Mouse (Mus musculus): ENCODE data around the gene Prpf4.
A peak's percentile ranks its signal among the peaks of the same experiment; 100 is the strongest.

Prpf4 gene

GRCm38 (mm10) chr4:62459081-62459480 lies 50.5 kb downstream of the Prpf4 start:
- Histone ChIP-seq H3K9me3 (ENCODE audit: low read length) (no peaks in the 10 kb centered on the region), H3K4me3 (replicated peaks; ENCODE audit: low read length) (no peak overlapping the region), H3K36me3 (ENCODE audit: insufficient read depth, low read length) (peaks cover 99% of the 10 kb centered on the region), H3K4me1 (replicated peaks; ENCODE audit: low read depth, low read length) (peaks cover 8% of the 10 kb centered on the region), H3K27me3 (ENCODE audit: insufficient read depth, low read length) (no peaks in the 10 kb centered on the region)
- TF ChIP-seq NANOG (IDR thresholded peaks at IDR 0.05; ENCODE audit: borderline replicate concordance, low read length) (no peak), POU5F1 (IDR thresholded peaks at IDR 0.05; ENCODE audit: borderline replicate concordance, low read length) (no peak), CTCF (conservative IDR thresholded peaks at IDR 0.05; ENCODE audit: low read length) (no peak)

- Histone ChIP-seq H3K4me1 (replicated peaks; ENCODE audit: low read depth, low read length) (no peaks in the 10 kb centered on the region), H3K27me3 (ENCODE audit: insufficient read depth, low read length) (no peaks in the 10 kb centered on the region), H3K9me3 (ENCODE audit: low read length) (no peaks in the 10 kb centered on the region), H3K36me3 (ENCODE audit: insufficient read depth, low read length) (peaks cover 88% of the 10 kb centered on the region), H3K4me3 (replicated peaks; ENCODE audit: low read length) (no peak overlapping the region)
- TF ChIP-seq POU5F1 (IDR thresholded peaks at IDR 0.05; ENCODE audit: borderline replicate concordance, low read length): no peak
- no peak for TF ChIP-seq CTCF (conservative IDR thresholded peaks at IDR 0.05; ENCODE audit: low read length)
- no peak for TF ChIP-seq NANOG (IDR thresholded peaks at IDR 0.05; ENCODE audit: borderline replicate concordance, low read length)
These were observed 51.8 kb downstream of the Prpf4 start for GRCm38 (mm10) chr4:62460348-62460747.

DNA sequence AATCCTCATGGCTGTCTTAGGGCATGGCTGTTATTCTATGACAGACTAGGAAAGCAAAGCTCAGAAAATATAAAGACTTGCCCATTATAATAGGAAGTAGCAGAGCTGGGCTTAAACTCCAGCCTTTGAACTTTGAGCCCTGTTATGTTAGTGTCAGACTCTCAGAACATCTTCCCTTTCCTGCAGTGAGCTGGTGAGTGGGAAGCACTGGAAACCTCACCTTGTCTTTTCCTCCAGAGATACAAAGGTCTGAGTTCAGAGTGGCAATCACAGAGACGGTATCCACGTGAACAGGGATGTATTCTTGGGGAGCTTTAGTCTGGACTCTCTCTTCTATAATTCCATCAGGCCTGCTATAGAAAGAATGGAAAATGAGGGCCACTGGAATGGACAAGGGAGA lies 54.5 kb downstream of the Prpf4 start:
- Histone ChIP-seq H3K36me3 (ENCODE audit: insufficient read depth, low read length) (peaks cover 81% of the 10 kb centered on the region), H3K4me1 (replicated peaks; ENCODE audit: low read depth, low read length) (peaks cover 9% of the 10 kb centered on the region)
- TF ChIP-seq NANOG (IDR thresholded peaks at IDR 0.05; ENCODE audit: borderline replicate concordance, low read length) (no peak), CTCF (conservative IDR thresholded peaks at IDR 0.05; ENCODE audit: low read length) (no peak), POU5F1 (IDR thresholded peaks at IDR 0.05; ENCODE audit: borderline replicate concordance, low read length) (no peak)

GRCm38 (mm10) chr4:62468158-62468557 lies 59.6 kb downstream of the Prpf4 start:
- peak; percentile 34 for TF ChIP-seq CTCF (conservative IDR thresholded peaks at IDR 0.05; ENCODE audit: low read length)
- no peak for TF ChIP-seq NANOG (IDR thresholded peaks at IDR 0.05; ENCODE audit: borderline replicate concordance, low read length)
- peaks cover 14% of the 10 kb centered on the region for H3K4me1 ChIP-seq (replicated peaks; ENCODE audit: low read depth, low read length)
- H3K9me3 ChIP-seq (ENCODE audit: low read length): no peaks in the 10 kb centered on the region
- H3K36me3 ChIP-seq (ENCODE audit: insufficient read depth, low read length): peaks cover 37% of the 10 kb centered on the region
- H3K27me3 ChIP-seq (ENCODE audit: insufficient read depth, low read length): no peaks in the 10 kb centered on the region
- no peak overlapping the region for H3K4me3 ChIP-seq (replicated peaks; ENCODE audit: low read length)

More for the DNA sequence above, 54.5 kb downstream of the Prpf4 start:
- Histone ChIP-seq H3K9me3 (ENCODE audit: low read length) (no peaks in the 10 kb centered on the region), H3K4me3 (replicated peaks; ENCODE audit: low read length) (no peak overlapping the region), H3K27me3 (ENCODE audit: insufficient read depth, low read length) (no peaks in the 10 kb centered on the region)

- no peak for TF ChIP-seq POU5F1 (IDR thresholded peaks at IDR 0.05; ENCODE audit: borderline replicate concordance, low read length)
- TF ChIP-seq CTCF (conservative IDR thresholded peaks at IDR 0.05; ENCODE audit: low read length): no peak
- no peak for TF ChIP-seq NANOG (IDR thresholded peaks at IDR 0.05; ENCODE audit: borderline replicate concordance, low read length)
These were observed 62.0 kb downstream of the Prpf4 start, which contains the start of gene Wdr31 for GRCm38 (mm10) chr4:62470598-62471051. Gene Wdr31, minus strand, starts transcription at chr4:62470896.

GRCm38 (mm10) chr4:62472071-62472470 lies 63.5 kb downstream of the Prpf4 start:
- Histone ChIP-seq H3K4me3 (replicated peaks; ENCODE audit: low read length) (no peak overlapping the region), H3K4me1 (replicated peaks; ENCODE audit: low read depth, low read length) (peaks cover 14% of the 10 kb centered on the region), H3K36me3 (ENCODE audit: insufficient read depth, low read length) (peaks cover 16% of the 10 kb centered on the region), H3K9me3 (ENCODE audit: low read length) (peaks cover 15% of the 10 kb centered on the region), H3K27me3 (ENCODE audit: insufficient read depth, low read length) (no peaks in the 10 kb centered on the region)
- TF ChIP-seq POU5F1 (IDR thresholded peaks at IDR 0.05; ENCODE audit: borderline replicate concordance, low read length): no peak
- no peak for TF ChIP-seq NANOG (IDR thresholded peaks at IDR 0.05; ENCODE audit: borderline replicate concordance, low read length)
- TF ChIP-seq CTCF (conservative IDR thresholded peaks at IDR 0.05; ENCODE audit: low read length): no peak

More at GRCm38 (mm10) chr4:62470598-62471051, 62.0 kb downstream of the Prpf4 start, which contains the start of gene Wdr31:
- Histone ChIP-seq H3K36me3 (ENCODE audit: insufficient read depth, low read length) (peaks cover 26% of the 10 kb centered on the region), H3K9me3 (ENCODE audit: low read length) (peaks cover 14% of the 10 kb centered on the region), H3K27me3 (ENCODE audit: insufficient read depth, low read length) (no peaks in the 10 kb centered on the region), H3K4me3 (replicated peaks; ENCODE audit: low read length) (peak within 1 kb of the TSS; percentile 87), H3K4me1 (replicated peaks; ENCODE audit: low read depth, low read length) (peaks cover 14% of the 10 kb centered on the region)

- peaks cover 15% of the 10 kb centered on the region for H3K9me3 ChIP-seq (ENCODE audit: low read length)
- no peaks in the 10 kb centered on the region for H3K36me3 ChIP-seq (ENCODE audit: insufficient read depth, low read length)
- no peak overlapping the region for H3K4me3 ChIP-seq (replicated peaks; ENCODE audit: low read length)
- peaks cover 15% of the 10 kb centered on the region for H3K27me3 ChIP-seq (ENCODE audit: insufficient read depth, low read length)
- peaks cover 4% of the 10 kb centered on the region for H3K4me1 ChIP-seq (replicated peaks; ENCODE audit: low read depth, low read length)
- TF ChIP-seq CTCF (conservative IDR thresholded peaks at IDR 0.05; ENCODE audit: low read length) (no peak), NANOG (IDR thresholded peaks at IDR 0.05; ENCODE audit: borderline replicate concordance, low read length) (no peak), POU5F1 (IDR thresholded peaks at IDR 0.05; ENCODE audit: borderline replicate concordance, low read length) (no peak)
These were observed 66.5 kb downstream of the Prpf4 start for GRCm38 (mm10) chr4:62475131-62475530.

DNA sequence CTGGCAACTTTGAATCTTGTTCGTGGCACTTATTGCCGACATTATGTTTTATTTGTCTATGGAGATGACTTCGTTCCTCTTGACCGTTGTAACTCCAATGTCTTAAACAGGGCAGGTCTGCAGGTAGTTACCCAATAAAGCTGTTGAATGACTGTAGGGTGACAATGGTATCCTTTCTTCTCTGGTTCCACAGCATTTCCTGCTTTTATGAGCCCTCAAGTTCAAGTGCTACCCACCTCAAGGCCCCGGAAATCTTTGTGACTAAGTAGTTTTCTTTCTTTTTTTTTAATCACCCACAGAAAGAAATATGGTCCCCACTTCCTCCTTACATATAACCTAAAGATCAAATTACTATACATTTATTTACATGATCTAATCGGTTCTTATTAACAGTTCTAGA lies 67.2 kb downstream of the Prpf4 start:
- H3K36me3 ChIP-seq (ENCODE audit: insufficient read depth, low read length): no peaks in the 10 kb centered on the region
- TF ChIP-seq NANOG (IDR thresholded peaks at IDR 0.05; ENCODE audit: borderline replicate concordance, low read length) (no peak), POU5F1 (IDR thresholded peaks at IDR 0.05; ENCODE audit: borderline replicate concordance, low read length) (no peak), CTCF (conservative IDR thresholded peaks at IDR 0.05; ENCODE audit: low read length) (no peak)
- H3K4me3 ChIP-seq (replicated peaks; ENCODE audit: low read length): no peak overlapping the region
- peaks cover 21% of the 10 kb centered on the region for H3K27me3 ChIP-seq (ENCODE audit: insufficient read depth, low read length)
- peaks cover 15% of the 10 kb centered on the region for H3K9me3 ChIP-seq (ENCODE audit: low read length)
- peaks cover 7% of the 10 kb centered on the region for H3K4me1 ChIP-seq (replicated peaks; ENCODE audit: low read depth, low read length)
